Mouse (Mus musculus) heart, embryonic 14.5 days (tissue): ENCODE results near the gene Grtp1. TPM values are rescaled to one million over a fixed set of nuclear protein-coding genes. Genes with fewer than 3 reads are reported as not detected.
A peak's percentile ranks its signal among the peaks of the same experiment; 100 is the strongest.

Experiments used
- ATAC-seq: fragments of 200-750 bp; cut with Nextera tagmentation; 2 replicates; pipeline ENCODE4 v1.8.0; 2017; ENCODE audit warnings: low read depth, moderate TSS enrichment; ENCODE audit not compliant: insufficient number of reproducible peaks, insufficient read depth, low FRiP score
- H3K27ac ChIP-seq, 2 experiments: fragments of 200-500 bp in 1 of 2; fragments of 300-500 bp in 1 of 2; sonication (generic) in 1 of 2; replicated peaks in 1 of 2; 2 replicates each; pipeline ENCODE4 v1.5.1; 2012 to 2014; ENCODE audit warnings: low read depth in 2 of 2, low read length in 2 of 2, control low read depth in 1 of 2, mild to moderate bottlenecking in 1 of 2, mixed read lengths in 1 of 2; ENCODE audit not compliant: control insufficient read depth in 1 of 2, insufficient read depth in 1 of 2
- H3K27me3 ChIP-seq: fragments of 300-500 bp; sonication (generic); 2 replicates; pipeline ENCODE4 v1.6.1; 2014; ENCODE audit warnings: mild to moderate bottlenecking, low read length, control low read depth; ENCODE audit not compliant: control insufficient read depth, insufficient read depth
- H3K36me3 ChIP-seq: fragments of 300-500 bp; sonication (generic); 2 replicates; pipeline ENCODE4 v1.6.1; 2014; ENCODE audit warnings: mild to moderate bottlenecking, control low read depth, low read length, mixed read lengths; ENCODE audit not compliant: control insufficient read depth, insufficient read depth
- H3K4me1 ChIP-seq, 2 experiments: fragments of 200-500 bp in 1 of 2; fragments of 300-500 bp in 1 of 2; sonication (generic) in 1 of 2; 2 replicates each; pipeline ENCODE4 v1.6.1; 2012 to 2014; ENCODE audit warnings: low read length in 2 of 2, control low read depth in 1 of 2, mixed read lengths in 1 of 2; ENCODE audit not compliant: control insufficient read depth in 2 of 2, insufficient read depth in 2 of 2
- H3K4me2 ChIP-seq: fragments of 300-500 bp; sonication (generic); 2 replicates; pipeline ENCODE4 v1.6.1; 2014; ENCODE audit warnings: mild to moderate bottlenecking, low read length
- H3K4me3 ChIP-seq, 2 experiments: fragments of 200-500 bp in 1 of 2; fragments of 300-500 bp in 1 of 2; sonication (generic) in 1 of 2; 2 replicates each; pipeline ENCODE4 v1.5.1; 2012 to 2014; ENCODE audit warnings: low read length in 2 of 2, mild to moderate bottlenecking in 2 of 2, control low read depth in 1 of 2, low read depth in 1 of 2, moderate library complexity in 1 of 2; ENCODE audit not compliant: control insufficient read depth in 1 of 2, insufficient read depth in 1 of 2
- H3K9ac ChIP-seq: fragments of 300-500 bp; sonication (generic); 2 replicates; pipeline ENCODE4 v1.6.1; 2014; ENCODE audit warnings: mild to moderate bottlenecking, low read length
- H3K9me3 ChIP-seq: fragments of 300-500 bp; sonication (generic); 2 replicates; pipeline ENCODE4 v1.6.1; 2016; ENCODE audit warnings: low read length, control low read depth; ENCODE audit not compliant: control insufficient read depth
- WGBS: fragments of 180-500 bp; shearing (Covaris S2); extraction: QIAGEN DNeasy Blood & Tissue Kit; methylation state at CpG from one replicate; pipeline ENCODE4 v1.1.7; 2014; 5-methylcytosine and 5-hydroxymethylcytosine counted together
- polyA plus RNA-seq: library from polyadenylated mRNA; unstranded; fragments of >200 nt; fragmentation: Nextera tagmentation; extraction: Ambion mirVana; gene quantifications from 2 replicates; pipeline ENCODE4 v1.2.1, GENCODE M21; 2014

The Grtp1 gene
- polyA plus RNA-seq, 1 experiment from 2014 or later: 21.3 TPM

DNA sequence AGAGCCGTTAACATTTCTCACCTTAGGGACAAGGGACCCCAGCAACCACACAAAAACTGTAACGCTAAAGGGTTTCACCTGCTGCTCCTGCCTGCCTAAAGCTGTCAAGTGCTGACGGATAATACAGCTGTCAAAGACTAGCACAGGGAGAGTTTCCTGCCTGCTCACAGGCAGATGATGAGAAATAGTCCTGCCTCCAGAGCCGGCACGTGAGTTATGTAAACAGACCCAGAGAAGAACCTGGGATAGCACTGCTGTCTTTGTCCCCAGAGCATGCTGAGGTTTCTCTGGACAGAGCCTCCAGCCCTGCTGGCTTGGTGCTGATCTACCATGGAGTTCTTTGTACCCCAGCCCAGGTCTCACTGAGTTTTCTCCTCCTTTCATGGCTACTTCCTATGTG lies 16.7 kb upstream of the Grtp1 start:
- H3K4me3 ChIP-seq: no peak overlapping the region
- no peaks in the 10 kb centered on the region for H3K27me3 ChIP-seq
- H3K9me3 ChIP-seq: no peaks in the 10 kb centered on the region
- H3K4me1 ChIP-seq: peaks cover 22 to 28% of the 10 kb centered on the region in 2 experiments
- peaks cover 28% of the 10 kb centered on the region for H3K36me3 ChIP-seq
- H3K9ac ChIP-seq: no peak overlapping the region
- WGBS: 34% methylated on average over 5 of the region's 5 CpGs
- no peak overlapping the region for H3K27ac ChIP-seq
- no peak for ATAC-seq
- H3K4me2 ChIP-seq: no peak overlapping the region

- no peak for ATAC-seq
- Histone ChIP-seq H3K36me3 (peaks cover 21% of the 10 kb centered on the region), H3K4me2 (no peak overlapping the region), H3K27me3 (no peaks in the 10 kb centered on the region), H3K4me3 (no peak overlapping the region), H3K9ac (0 out of 2 replicates have a peak overlapping the region, but pooled peaks have one; percentile 34), H3K9me3 (no peaks in the 10 kb centered on the region), H3K4me1 (peaks cover 22 to 28% of the 10 kb centered on the region in 2 experiments), H3K27ac (peak overlapping the region; percentile 46 to 65)
- WGBS: 63% methylated on average over 8 of the region's 8 CpGs
Measured at GRCm38 (mm10) chr8:13216386-13216785, 16.0 kb upstream of the Grtp1 start.

GRCm38 (mm10) chr8:13213479-13214268 lies 13.3 kb upstream of the Grtp1 start:
- peaks cover 38 to 50% of the 10 kb centered on the region in 2 experiments for H3K4me1 ChIP-seq
- H3K4me3 ChIP-seq: no peak overlapping the region
- no peaks in the 10 kb centered on the region for H3K36me3 ChIP-seq
- H3K9me3 ChIP-seq: no peaks in the 10 kb centered on the region
- no peaks in the 10 kb centered on the region for H3K27me3 ChIP-seq
- peak overlapping the region; percentile 33 to 37 for H3K27ac ChIP-seq
- 21% methylated on average over 10 of the region's 10 CpGs for WGBS
- peak; percentile 25 for ATAC-seq
- H3K9ac ChIP-seq: peak overlapping the region; percentile 31; the same call in 1 of the 2 replicates
- H3K4me2 ChIP-seq: peak overlapping the region; percentile 49

- Histone ChIP-seq H3K27ac (peak overlapping the region; percentile 92 to 94), H3K27me3 (no peaks in the 10 kb centered on the region), H3K9me3 (no peaks in the 10 kb centered on the region), H3K4me1 (peaks cover 32 to 42% of the 10 kb centered on the region in 2 experiments), H3K36me3 (no peaks in the 10 kb centered on the region), H3K4me2 (peak overlapping the region; percentile 49), H3K4me3 (no peak overlapping the region), H3K9ac (peak overlapping the region; percentile 42)
- peak; percentile 61 for ATAC-seq
- 23% methylated on average over 1 of the region's 1 CpGs for WGBS
Measured at GRCm38 (mm10) chr8:13209770-13210169, 9.3 kb upstream of the Grtp1 start.

- Histone ChIP-seq H3K27ac (peak overlapping the region; percentile 92 to 94), H3K9me3 (no peaks in the 10 kb centered on the region), H3K27me3 (no peaks in the 10 kb centered on the region), H3K36me3 (no peaks in the 10 kb centered on the region), H3K9ac (0 out of 2 replicates have a peak overlapping the region, but pooled peaks have one; percentile 42), H3K4me2 (peak overlapping the region; percentile 49), H3K4me1 (peaks cover 29 to 37% of the 10 kb centered on the region in 2 experiments), H3K4me3 (no peak overlapping the region)
- WGBS: 33% methylated on average over 6 of the region's 6 CpGs
- ATAC-seq: no peak
Measured at GRCm38 (mm10) chr8:13208627-13209355, 8.4 kb upstream of the Grtp1 start.

DNA sequence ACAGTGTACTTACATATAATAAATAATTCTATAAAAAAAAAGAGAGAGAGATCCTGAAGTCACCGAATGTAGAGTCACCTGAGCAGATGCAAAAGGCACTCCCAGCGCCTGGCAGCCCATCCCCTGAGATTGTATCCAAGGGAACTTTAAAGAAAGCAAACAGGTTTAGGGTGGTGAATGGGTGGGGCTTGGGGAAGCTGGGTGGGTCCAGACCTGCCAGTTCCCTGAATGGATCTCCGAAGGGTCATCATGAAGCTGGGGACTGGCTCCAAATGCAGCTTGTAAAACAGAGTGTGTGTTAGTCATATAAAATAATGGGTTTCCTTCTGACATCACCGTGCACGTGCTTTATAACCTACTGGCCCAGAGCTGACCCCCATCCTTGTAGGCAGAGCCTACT lies 5.9 kb upstream of the Grtp1 start:
- no peak overlapping the region for H3K4me2 ChIP-seq
- 50% methylated on average over 5 of the region's 5 CpGs for WGBS
- no peak overlapping the region for H3K4me3 ChIP-seq
- no peaks in the 10 kb centered on the region for H3K36me3 ChIP-seq
- no peak for ATAC-seq
- H3K27me3 ChIP-seq: peaks cover 5% of the 10 kb centered on the region; the same call in 1 of the 2 replicates
- H3K9me3 ChIP-seq: no peaks in the 10 kb centered on the region
- no peak overlapping the region for H3K9ac ChIP-seq
- H3K27ac ChIP-seq: no peak overlapping the region
- H3K4me1 ChIP-seq: peaks cover 22 to 31% of the 10 kb centered on the region in 2 experiments

DNA sequence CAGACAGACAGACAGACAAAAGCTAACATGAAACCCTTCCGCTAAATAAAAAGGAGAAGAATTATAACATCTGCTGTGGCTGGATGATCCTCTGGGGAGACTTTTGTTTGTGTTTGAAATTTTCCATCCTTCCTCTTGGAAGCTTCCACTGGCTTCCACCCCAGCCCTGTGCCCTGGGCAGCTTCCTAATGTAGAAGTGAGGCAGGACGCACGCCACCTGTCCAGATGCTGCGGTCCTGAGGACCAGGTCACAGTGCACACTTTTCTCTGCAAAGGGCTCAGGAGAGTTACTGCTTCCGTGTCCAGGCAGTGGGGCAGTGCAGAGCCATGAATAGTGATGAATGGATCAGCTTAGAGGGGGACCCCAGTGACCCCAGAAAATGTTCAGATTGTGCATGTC lies 4.9 kb upstream of the Grtp1 start:
- Histone ChIP-seq H3K27ac (no peak overlapping the region), H3K36me3 (no peaks in the 10 kb centered on the region), H3K27me3 (peaks cover 5% of the 10 kb centered on the region; the same call in 1 of the 2 replicates), H3K4me1 (peaks cover 15 to 21% of the 10 kb centered on the region in 2 experiments), H3K9me3 (no peaks in the 10 kb centered on the region), H3K4me3 (no peak overlapping the region), H3K4me2 (no peak overlapping the region), H3K9ac (no peak overlapping the region)
- 87% methylated on average over 5 of the region's 5 CpGs for WGBS
- no peak for ATAC-seq
